Mouse (Mus musculus) hindbrain, embryonic 11.5 days (tissue): ENCODE measurements around the gene Olfr1101. TPM values are rescaled to one million over a fixed set of nuclear protein-coding genes. Genes with fewer than 3 reads are reported as not detected.

Source experiments
- ATAC-seq: fragments of 200-750 bp; cut with Nextera tagmentation; 2 replicates; pipeline ENCODE4 v1.8.0; 2017; ENCODE audit warnings: mild to moderate bottlenecking, moderate TSS enrichment, moderate library complexity; ENCODE audit not compliant: low FRiP score
- DNase-seq: peaks from one replicate; pipeline ENCODE4 v3.0.0-alpha.2; 2015; ENCODE audit warnings: low spot score
- H3K27ac ChIP-seq: fragments of 300-500 bp; sonication (generic); 2 replicates; pipeline ENCODE4 v1.5.1; 2014; ENCODE audit warnings: mild to moderate bottlenecking, low read depth, low read length
- H3K27me3 ChIP-seq: fragments of 300-500 bp; sonication (generic); 2 replicates; pipeline ENCODE4 v1.6.1; 2014; ENCODE audit warnings: mild to moderate bottlenecking, low read length, moderate library complexity, mixed read lengths; ENCODE audit not compliant: control insufficient read depth, insufficient read depth
- H3K36me3 ChIP-seq: fragments of 300-500 bp; sonication (generic); 2 replicates; pipeline ENCODE4 v1.6.1; 2014; ENCODE audit warnings: mild to moderate bottlenecking, low read length, moderate library complexity, mixed read lengths; ENCODE audit not compliant: control insufficient read depth, insufficient read depth
- H3K4me1 ChIP-seq: fragments of 300-500 bp; sonication (generic); replicated peaks from 2 replicates; pipeline ENCODE4 v1.6.1; 2014; ENCODE audit warnings: low read length, mixed read lengths; ENCODE audit not compliant: control insufficient read depth, insufficient read depth
- H3K4me2 ChIP-seq: fragments of 300-500 bp; sonication (generic); replicated peaks from 2 replicates; pipeline ENCODE4 v1.6.1; 2014; ENCODE audit warnings: mild to moderate bottlenecking, low read depth, low read length
- H3K4me3 ChIP-seq: fragments of 300-500 bp; sonication (generic); 2 replicates; pipeline ENCODE4 v1.5.1; 2014; ENCODE audit warnings: low read depth, low read length
- H3K9ac ChIP-seq: fragments of 300-500 bp; sonication (generic); 2 replicates; pipeline ENCODE4 v1.6.1; 2014; ENCODE audit warnings: low read depth, low read length
- H3K9me3 ChIP-seq: fragments of 300-500 bp; sonication (generic); 2 replicates; pipeline ENCODE4 v1.6.1; 2016; ENCODE audit warnings: low read length; ENCODE audit not compliant: control insufficient read depth
- WGBS: fragments of 180-500 bp; shearing (Covaris S2); extraction: QIAGEN DNeasy Blood & Tissue Kit; methylation state at CpG from one replicate; pipeline ENCODE4 v1.1.7; 2014; 5-methylcytosine and 5-hydroxymethylcytosine counted together
- polyA plus RNA-seq: library from polyadenylated mRNA; unstranded; fragments of >200 nt; fragmentation: Nextera tagmentation; extraction: Ambion mirVana; gene quantifications from 2 replicates; pipeline ENCODE4 v1.2.1, GENCODE M21; 2014

Olfr1101 gene
- polyA plus RNA-seq: not detected in 2 replicates

DNA sequence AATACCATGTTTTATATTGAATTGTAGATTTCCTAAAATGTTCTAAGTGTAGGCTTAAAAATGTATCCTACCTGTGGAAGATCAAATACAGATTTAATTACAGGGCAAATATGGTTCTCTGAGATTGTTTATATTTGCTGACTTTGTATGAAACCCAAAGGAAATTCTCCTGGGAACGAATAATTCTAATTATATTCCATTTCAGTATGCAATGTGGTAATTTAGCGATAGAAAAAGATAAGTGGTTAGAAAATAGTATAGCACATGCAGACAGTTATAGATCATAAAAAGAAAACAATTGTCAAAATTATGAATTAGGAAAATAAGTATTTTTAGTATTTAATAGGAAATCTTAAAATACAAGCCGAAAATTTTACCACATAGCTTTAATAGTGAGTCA is at the start of gene Olfr1101:
Gene Olfr1101, minus strand, starts transcription at position 101 of the 400 bp plus-strand sequence.
- H3K9me3 ChIP-seq: no peaks in the 10 kb centered on the region
- H3K36me3 ChIP-seq: no peaks in the 10 kb centered on the region
- no peaks in the 10 kb centered on the region for H3K4me1 ChIP-seq
- ATAC-seq (no peak), DNase-seq (no peak)
- H3K4me2 ChIP-seq: no peak within 1 kb of the TSS
- H3K27ac ChIP-seq: no peak within 1 kb of the TSS
- no peak within 1 kb of the TSS for H3K9ac ChIP-seq
- WGBS: 87% methylated on average over 3 of the region's 3 CpGs
- H3K27me3 ChIP-seq: no peaks in the 10 kb centered on the region
- H3K4me3 ChIP-seq: no peak within 1 kb of the TSS

DNA sequence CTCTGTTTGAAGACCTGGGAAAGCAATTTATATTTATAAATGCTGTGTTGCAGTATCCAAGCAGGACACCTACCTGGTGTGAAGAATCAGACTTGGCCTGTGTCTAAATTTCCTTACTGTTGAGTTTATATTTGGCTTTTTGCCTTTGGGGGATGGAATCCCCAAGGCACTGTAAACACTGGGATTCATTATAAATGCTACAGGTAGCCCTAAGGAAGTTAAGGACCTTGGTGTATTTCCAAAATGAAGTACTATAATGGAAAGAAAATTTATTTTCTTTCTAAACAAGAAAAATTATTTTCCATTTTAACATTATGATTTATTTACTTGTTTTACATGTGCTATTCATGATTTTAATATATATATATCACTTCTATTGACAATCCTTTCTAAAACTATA is 45.4 kb upstream of the Olfr1101 start, which contains the start of gene Olfr1105:
Gene Olfr1105, minus strand, starts transcription at position 101 of the 400 bp plus-strand sequence.
- Histone ChIP-seq H3K9me3 (no peaks in the 10 kb centered on the region), H3K4me2 (no peak within 1 kb of the TSS), H3K4me1 (no peaks in the 10 kb centered on the region), H3K9ac (no peak within 1 kb of the TSS), H3K36me3 (no peaks in the 10 kb centered on the region), H3K27me3 (no peaks in the 10 kb centered on the region), H3K4me3 (no peak within 1 kb of the TSS), H3K27ac (no peak within 1 kb of the TSS)
- no peak for DNase-seq
- ATAC-seq: no peak

DNA sequence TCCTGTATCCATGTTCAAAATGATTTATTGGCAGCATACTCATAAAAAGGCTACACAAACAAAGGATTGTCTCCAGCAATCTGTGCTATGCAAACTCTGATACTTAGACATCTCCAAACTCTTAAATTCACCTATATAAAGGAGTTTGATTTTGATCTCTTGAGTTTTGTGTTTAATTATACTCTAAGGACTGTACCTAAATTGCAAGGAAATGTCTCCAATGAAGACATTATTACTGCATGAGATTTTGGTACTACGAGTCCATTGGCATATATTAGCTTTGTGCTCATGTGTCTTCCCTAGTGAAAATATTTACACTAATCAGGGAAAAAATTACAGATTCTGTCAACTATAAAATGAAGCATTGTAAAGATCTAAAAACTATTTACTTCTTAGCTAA is 36.0 kb upstream of the Olfr1101 start, which contains the start of gene Olfr1104:
Gene Olfr1104, minus strand, starts transcription at position 101 of the 400 bp plus-strand sequence.
- no peak for ATAC-seq
- 89% methylated on average over 1 of the region's 1 CpGs for WGBS
- no peak within 1 kb of the TSS for H3K27ac ChIP-seq
- no peaks in the 10 kb centered on the region for H3K9me3 ChIP-seq
- H3K4me2 ChIP-seq: no peak within 1 kb of the TSS
- H3K27me3 ChIP-seq: no peaks in the 10 kb centered on the region
- no peak within 1 kb of the TSS for H3K4me3 ChIP-seq
- no peaks in the 10 kb centered on the region for H3K4me1 ChIP-seq
- H3K36me3 ChIP-seq: no peaks in the 10 kb centered on the region
- no peak for DNase-seq
- no peak within 1 kb of the TSS for H3K9ac ChIP-seq

- Histone ChIP-seq H3K9me3 (no peaks in the 10 kb centered on the region), H3K9ac (no peak within 1 kb of the TSS), H3K36me3 (no peaks in the 10 kb centered on the region), H3K4me1 (no peaks in the 10 kb centered on the region), H3K27ac (no peak within 1 kb of the TSS), H3K27me3 (no peaks in the 10 kb centered on the region), H3K4me2 (no peak within 1 kb of the TSS), H3K4me3 (no peak within 1 kb of the TSS)
- ATAC-seq (no peak), DNase-seq (no peak)
Observed at GRCm38 (mm10) chr2:86998098-86998497, 7.1 kb upstream of the Olfr1101 start, which contains the start of gene Olfr1102. Gene Olfr1102 (plus strand): TSS chr2:86998398.

DNA sequence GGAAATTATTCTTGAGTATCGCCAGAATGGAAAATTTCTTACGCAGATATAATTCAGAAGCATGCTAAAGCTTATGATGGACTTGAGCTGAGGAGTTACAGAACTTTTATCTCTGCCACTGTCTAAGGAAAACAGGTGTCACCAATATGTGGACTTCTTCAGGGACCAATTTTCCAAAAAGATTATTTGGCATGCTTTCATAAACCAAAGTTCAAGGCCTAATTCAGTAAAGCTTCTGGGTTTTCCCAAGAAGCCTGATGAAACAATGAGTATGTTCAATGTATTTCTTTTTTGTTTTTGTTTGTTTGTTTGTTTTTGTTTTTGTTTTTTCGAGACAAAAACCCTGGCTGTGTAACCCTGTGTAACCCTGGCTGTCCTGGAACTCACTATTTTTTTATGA is 11.2 kb downstream of the Olfr1101 start, which contains the start of gene Olfr1100:
Gene Olfr1100, minus strand, starts transcription at position 101 of the 400 bp plus-strand sequence.
- H3K36me3 ChIP-seq: no peaks in the 10 kb centered on the region
- WGBS: 81% methylated on average over 3 of the region's 3 CpGs

GRCm38 (mm10) chr2:86960593-86960992 is 30.4 kb downstream of the Olfr1101 start, which contains the start of gene Olfr1099:
Gene Olfr1099 (minus strand): TSS chr2:86960693.
- Histone ChIP-seq H3K4me3 (no peak within 1 kb of the TSS), H3K4me2 (no peak within 1 kb of the TSS), H3K36me3 (no peaks in the 10 kb centered on the region), H3K27me3 (no peaks in the 10 kb centered on the region), H3K27ac (no peak within 1 kb of the TSS), H3K9me3 (no peaks in the 10 kb centered on the region), H3K9ac (no peak within 1 kb of the TSS), H3K4me1 (no peaks in the 10 kb centered on the region)
- ATAC-seq: no peak
- no peak for DNase-seq
- 76% methylated on average over 1 of the region's 1 CpGs for WGBS

More for the DNA sequence above, 11.2 kb downstream of the Olfr1101 start, which contains the start of gene Olfr1100:
- Histone ChIP-seq H3K4me1 (no peaks in the 10 kb centered on the region), H3K9me3 (no peaks in the 10 kb centered on the region), H3K27me3 (no peaks in the 10 kb centered on the region), H3K4me3 (no peak within 1 kb of the TSS), H3K4me2 (no peak within 1 kb of the TSS), H3K9ac (no peak within 1 kb of the TSS), H3K27ac (no peak within 1 kb of the TSS)
- DNase-seq (no peak), ATAC-seq (no peak)

Other genes starting within 250 kb of the Olfr1101 start
- not detected in 2 replicates for gene Olfr1090, start 232.2 kb downstream of the Olfr1101 start, polyA plus RNA-seq
- gene Olfr1093, start 208.7 kb downstream of the Olfr1101 start, polyA plus RNA-seq: not detected in 2 replicates
- gene Olfr141, start 181.2 kb downstream of the Olfr1101 start, polyA plus RNA-seq: not detected in 2 replicates
- gene Olfr1094, start 166.6 kb downstream of the Olfr1101 start, polyA plus RNA-seq: not detected in 2 replicates
- gene Olfr1095, start 139.5 kb downstream of the Olfr1101 start, polyA plus RNA-seq: not detected in 2 replicates
- gene Gm13723, start 116.4 kb downstream of the Olfr1101 start, polyA plus RNA-seq: not detected in 2 replicates
- gene Olfr1097, start 99.0 kb downstream of the Olfr1101 start, polyA plus RNA-seq: not detected in 2 replicates
- gene Olfr1098, start 66.7 kb downstream of the Olfr1101 start, polyA plus RNA-seq: not detected in 2 replicates
- gene Olfr1099, start 30.5 kb downstream of the Olfr1101 start, polyA plus RNA-seq: not detected in 2 replicates
- gene Olfr1100, start 11.3 kb downstream of the Olfr1101 start, polyA plus RNA-seq: not detected in 2 replicates
- gene Olfr1102, start 7.2 kb upstream of the Olfr1101 start, polyA plus RNA-seq: not detected in 2 replicates
- not detected in 2 replicates for gene Olfr1104, start 35.9 kb upstream of the Olfr1101 start, polyA plus RNA-seq
- gene Olfr1105, start 45.3 kb upstream of the Olfr1101 start, polyA plus RNA-seq: not detected in 2 replicates
- gene Olfr1106, start 61.1 kb upstream of the Olfr1101 start, polyA plus RNA-seq: not detected in 2 replicates
- gene Olfr1107, start 84.6 kb upstream of the Olfr1101 start, polyA plus RNA-seq: not detected in 2 replicates
- not detected in 2 replicates for gene Olfr1109, start 104.8 kb upstream of the Olfr1101 start, polyA plus RNA-seq
- not detected in 2 replicates for gene Olfr259, start 123.3 kb upstream of the Olfr1101 start, polyA plus RNA-seq
- gene Olfr1110, start 149.1 kb upstream of the Olfr1101 start, polyA plus RNA-seq: not detected in 2 replicates
- not detected in 2 replicates for gene Olfr1111, start 161.4 kb upstream of the Olfr1101 start, polyA plus RNA-seq
- gene Olfr1112, start 196.6 kb upstream of the Olfr1101 start, polyA plus RNA-seq: not detected in 2 replicates
- gene Olfr1113, start 217.7 kb upstream of the Olfr1101 start, polyA plus RNA-seq: not detected in 2 replicates